Mouse (Mus musculus): Measurements from ENCODE around the gene Calcr.

GRCm38 (mm10) chr6:3749624-3750023 is 14.9 kb downstream of the Calcr start:
- TF ChIP-seq CTCF (IDR thresholded peaks at IDR 0.05; ENCODE audit: low read depth, low read length) (no peak), POLR2A (IDR thresholded peaks at IDR 0.05; ENCODE audit: insufficient read depth, low read length) (no peak)

All from ES-Bruce4 (cell line).